Mouse (Mus musculus) fibroblast of lung, adult 2 months (primary cell): ENCODE measurements around the gene Akt3.

ENCODE experiments used
- DNase-seq: peaks from one replicate; pipeline ENCODE4 v3.0.0-alpha.2; 2011; ENCODE audit warnings: low read depth

The Akt3 gene

GRCm38 (mm10) chr1:177186751-177187150, 71.3 kb downstream of the Akt3 start:
- DNase-seq: no peak

DNA sequence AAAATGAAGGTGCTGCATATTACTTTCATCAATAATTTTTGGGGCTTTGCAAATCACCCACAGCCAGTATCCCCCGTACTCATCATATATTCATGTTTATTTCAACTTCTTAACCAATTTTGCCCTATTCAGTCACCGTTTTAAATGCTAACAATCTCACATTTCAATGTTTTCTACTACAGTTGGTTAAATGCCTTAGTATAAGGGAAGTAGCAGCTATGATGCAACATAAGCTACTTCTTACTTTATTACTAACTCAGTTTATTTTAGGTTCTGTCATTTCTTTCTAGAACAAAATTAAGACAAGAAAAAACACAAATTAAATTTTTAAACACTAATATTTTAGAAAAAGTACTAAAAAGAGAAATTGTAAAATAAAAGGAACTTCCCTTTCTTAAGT, 78.4 kb downstream of the Akt3 start:
- no peak for DNase-seq

GRCm38 (mm10) chr1:177175436-177175835, 82.6 kb downstream of the Akt3 start:
- no peak for DNase-seq

GRCm38 (mm10) chr1:177171300-177171699, 86.7 kb downstream of the Akt3 start:
- no peak for DNase-seq

DNA sequence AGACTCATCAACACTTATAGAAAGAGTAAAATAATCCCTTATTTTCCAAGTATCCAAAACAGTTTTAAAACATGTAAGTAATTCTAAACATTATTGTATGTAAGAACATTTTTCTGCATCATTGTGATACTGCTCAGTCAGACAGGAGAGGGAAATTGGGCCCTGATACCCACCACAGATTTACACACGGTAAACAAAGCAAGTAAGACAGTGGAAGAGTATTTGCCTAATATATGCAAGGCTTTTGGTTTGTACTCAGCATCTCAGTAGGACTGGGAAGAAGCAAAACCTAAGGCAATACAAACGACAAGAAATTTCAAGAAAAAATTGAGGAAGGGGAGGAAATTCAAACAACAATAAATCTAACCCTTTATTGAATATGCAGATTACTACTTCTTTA, 92.2 kb downstream of the Akt3 start:
- DNase-seq: no peak

DNA sequence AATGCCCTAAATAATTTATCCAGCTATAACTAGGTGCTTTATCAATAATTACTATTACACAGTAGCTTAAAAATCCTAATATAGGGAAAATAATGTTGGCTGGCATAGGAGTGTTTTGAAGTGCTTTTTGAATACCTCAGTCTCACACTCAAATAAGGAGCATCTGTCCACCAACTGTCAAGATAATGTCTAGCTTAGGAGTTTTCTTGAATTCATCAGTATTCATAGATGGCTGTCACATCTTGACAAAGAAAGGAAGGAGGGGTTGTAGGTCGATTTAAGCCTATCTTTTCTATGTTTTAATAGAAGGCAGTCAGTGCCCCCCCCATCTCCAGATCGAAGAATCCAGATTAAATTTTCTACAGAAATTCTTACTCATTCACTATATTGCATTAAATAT, 92.7 kb downstream of the Akt3 start:
- no peak for DNase-seq

DNA sequence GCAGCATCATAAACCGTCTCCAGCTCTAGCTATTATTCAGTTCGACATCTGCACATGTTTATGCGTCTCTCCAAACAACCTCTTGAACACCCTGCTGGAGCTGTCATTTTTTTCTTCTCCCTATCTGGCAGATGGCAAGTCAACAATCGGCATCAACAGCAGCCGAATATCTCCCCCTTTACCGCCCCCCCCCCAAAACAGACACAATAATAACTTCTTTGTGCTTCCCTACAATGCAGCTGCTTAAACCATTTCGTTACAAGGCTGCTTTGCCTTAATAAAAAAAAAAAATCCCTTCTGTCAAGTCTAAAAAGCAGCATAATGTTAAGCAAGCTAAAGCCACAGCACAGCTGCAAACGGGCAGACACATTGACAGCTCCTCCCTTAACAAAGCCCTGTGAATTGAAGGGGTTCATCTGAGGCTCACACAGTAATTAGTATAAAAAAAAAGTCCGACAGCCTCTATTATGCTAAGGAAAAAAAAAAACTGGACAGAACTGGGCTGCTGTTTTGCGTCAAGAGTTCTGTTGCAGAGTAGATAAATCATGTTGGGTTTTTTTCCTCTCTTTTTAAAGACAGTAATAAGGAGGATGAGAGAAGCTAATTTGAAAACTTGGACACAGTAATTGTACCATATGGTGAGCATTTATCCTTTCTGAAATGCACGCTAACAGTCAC, 107.5 kb downstream of the Akt3 start:
- no peak for DNase-seq

- DNase-seq: no peak
Measured at GRCm38 (mm10) chr1:177148746-177149145, 109.3 kb downstream of the Akt3 start.

- no peak for DNase-seq
Measured at GRCm38 (mm10) chr1:177141468-177141867, 116.5 kb downstream of the Akt3 start.

- no peak for DNase-seq
Measured at GRCm38 (mm10) chr1:177139652-177140051, 118.4 kb downstream of the Akt3 start.

GRCm38 (mm10) chr1:177131458-177131857, 126.5 kb downstream of the Akt3 start:
- DNase-seq: no peak

DNA sequence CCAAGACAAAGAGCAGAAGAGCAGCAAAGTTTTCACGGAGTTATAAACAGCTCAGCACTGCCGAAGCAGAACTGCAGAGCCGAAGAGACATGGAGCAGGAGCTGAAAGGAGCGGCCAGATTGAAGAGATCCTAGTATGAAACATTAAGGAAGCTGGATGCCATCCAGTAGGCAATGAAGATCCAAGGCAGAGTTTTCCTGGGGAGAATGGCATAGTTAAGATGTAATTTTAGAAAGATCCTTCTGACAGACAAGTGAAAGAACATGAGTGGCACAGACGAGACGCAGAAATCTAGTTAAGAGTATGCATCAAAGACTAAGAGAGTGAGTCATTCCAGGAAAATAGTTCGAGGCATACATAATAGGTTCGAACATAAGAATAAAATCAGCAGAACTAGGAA, 131.3 kb downstream of the Akt3 start:
- no peak for DNase-seq

DNA sequence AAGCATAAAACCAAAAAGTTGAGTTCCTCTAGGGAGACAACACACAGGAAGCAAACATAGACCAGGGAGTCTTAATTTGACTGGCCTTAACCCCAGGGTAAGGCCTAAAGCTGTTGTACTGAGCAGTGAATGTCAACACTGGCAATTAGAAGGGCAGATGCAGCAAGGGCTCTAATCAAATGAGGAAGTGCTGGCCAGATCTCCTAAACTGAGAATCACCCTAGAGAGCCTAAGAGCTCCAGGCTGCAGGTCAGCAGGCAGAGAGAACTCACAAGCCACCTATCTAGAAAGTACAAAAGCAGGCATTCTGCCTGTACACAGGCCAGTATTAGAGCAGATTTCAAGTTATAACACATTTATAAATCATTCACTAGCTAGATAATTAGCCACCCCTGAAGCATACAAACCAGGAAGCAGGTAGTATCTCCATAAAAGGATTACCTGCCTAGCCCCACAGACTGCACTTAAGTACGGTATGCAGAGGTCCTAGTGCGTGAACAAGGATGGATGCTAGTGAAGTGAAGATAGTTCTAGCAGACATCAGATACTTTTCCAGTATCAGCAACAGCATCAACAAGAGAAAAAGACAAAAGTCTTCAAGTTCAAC, 147.2 kb downstream of the Akt3 start:
- DNase-seq: no peak

GRCm38 (mm10) chr1:177090465-177090864, 167.5 kb downstream of the Akt3 start:
- DNase-seq: no peak

GRCm38 (mm10) chr1:177089515-177089914, 168.5 kb downstream of the Akt3 start:
- no peak for DNase-seq

GRCm38 (mm10) chr1:177089048-177089447, 169.0 kb downstream of the Akt3 start:
- no peak for DNase-seq

DNA sequence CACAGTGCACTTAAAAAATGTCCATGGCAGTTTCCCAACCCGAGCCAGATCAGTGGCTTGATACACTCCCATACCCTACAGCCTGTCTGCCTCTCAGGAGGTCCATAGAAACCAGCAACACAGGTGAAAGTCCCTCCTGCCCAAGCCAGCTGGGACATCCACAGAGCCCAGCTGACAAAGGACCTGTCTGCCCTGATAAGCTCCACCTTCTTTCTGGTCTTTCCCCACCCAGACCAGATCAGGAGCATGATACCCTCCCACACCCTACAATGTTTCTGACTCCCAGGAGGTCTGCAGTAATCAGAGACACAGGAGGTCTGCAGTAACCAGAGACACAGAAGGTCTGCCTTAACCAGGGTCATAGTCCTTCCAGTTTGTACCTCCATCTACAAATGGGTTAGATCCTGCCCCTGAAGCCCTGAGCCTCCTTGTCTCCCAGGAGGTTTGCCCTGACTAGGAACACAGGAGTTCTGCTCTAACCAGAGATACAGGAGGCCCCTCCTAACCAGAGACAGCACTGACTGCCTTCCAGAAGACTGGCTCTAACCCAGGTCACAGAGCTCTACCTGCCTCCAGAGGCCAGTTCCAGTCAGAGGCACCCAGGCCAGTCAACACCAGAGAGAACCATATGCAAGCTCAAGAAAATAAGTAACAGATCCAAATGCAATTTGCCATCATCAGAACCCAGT, 175.9 kb downstream of the Akt3 start:
- DNase-seq: no peak

- no peak for DNase-seq
Measured at GRCm38 (mm10) chr1:177069161-177069560, 188.8 kb downstream of the Akt3 start.

DNA sequence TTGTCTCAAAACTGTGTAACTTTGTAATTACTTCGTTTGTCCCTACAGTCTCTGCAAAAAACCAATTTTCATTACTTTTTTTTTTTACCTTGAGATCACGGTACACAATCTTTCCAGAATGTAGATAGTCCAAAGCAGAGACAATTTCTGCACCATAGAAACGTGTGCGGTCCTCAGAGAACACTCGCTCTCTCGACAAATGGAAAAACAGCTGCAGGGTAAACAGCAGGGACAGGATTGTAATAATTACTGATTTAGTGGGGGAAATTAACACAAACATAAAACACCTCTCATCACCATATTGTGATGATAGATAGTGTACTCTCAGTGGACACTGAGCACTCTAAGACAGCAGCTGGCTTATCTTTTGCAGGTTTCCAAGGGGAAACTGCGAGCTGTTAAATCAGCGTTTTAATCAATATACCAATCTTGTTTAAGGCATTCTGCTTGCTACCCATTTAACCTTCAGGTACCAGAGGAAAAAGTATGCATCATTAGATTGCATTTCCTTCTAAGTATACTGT, 190.8 kb downstream of the Akt3 start:
- no peak for DNase-seq

DNA sequence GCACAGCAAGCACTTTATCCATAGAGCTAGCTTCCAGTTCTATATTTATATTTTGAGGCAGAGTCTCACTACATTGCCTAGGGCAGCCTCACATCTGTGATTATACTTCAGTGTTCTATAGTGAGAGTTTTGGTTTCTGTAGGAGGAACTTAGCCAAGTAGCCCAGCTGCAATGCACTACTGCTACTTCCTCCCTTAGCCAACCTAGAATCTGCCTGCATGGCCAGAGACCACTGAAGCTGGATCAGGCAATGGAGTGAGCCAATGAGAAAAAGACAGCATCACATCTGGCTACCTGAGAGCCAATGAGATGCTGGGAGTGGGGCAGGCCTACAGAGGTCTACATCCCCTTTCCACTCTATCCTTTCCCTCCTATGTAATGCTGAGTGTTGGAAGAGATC, 192.3 kb downstream of the Akt3 start:
- no peak for DNase-seq

DNA sequence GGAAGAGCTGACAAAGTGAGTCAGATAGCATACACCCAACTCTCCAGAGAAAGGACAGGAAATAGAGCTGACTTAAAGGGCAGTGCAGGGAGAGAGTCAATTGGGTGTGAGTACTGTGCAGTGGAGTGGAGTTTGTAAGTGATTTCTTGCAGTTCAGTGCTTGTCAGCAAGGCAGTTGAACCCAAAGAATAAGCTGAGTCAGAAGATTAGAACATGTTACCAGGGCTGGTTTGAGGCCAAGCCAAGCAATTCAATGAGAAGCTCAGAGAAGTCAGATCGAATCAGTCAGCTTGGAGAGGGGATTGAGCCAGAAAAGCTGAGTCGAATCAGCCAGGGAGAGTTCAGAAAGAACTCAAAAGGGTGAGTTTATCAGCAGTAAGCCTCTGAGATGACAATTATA, 196.2 kb downstream of the Akt3 start:
- no peak for DNase-seq

GRCm38 (mm10) chr1:177054891-177055290, 203.1 kb downstream of the Akt3 start:
- no peak for DNase-seq

DNA sequence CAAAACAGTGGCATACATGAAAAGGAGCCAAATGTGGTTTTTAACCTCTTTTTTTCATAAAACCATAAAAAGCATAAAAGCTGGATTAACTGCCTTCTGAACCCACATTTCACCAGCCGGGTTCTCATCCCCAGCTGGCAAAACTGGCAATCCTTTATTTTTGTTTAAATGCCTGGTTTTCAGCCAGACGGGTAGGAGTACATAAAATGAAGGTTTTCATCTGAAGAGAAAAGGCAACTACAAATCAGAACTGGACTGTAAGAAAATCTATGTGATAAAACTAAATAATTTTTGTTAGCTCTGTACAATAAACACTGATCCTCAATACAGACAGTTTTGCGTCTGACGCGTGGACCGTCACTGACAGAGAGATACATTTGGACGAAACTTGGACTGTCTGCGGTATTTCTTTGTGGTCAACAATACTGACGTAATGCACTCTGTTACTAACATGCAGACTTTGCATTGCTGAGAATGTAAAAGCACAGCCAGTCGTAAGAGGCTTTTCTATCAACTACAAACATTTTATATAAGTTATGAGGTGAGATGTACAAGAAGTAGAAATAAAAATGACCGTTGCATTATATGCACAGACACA, 206.5 kb downstream of the Akt3 start:
- DNase-seq: peak; percentile 16
